Mouse (Mus musculus): ENCODE data around the gene Ipo13. TPM values are rescaled to one million over a fixed set of nuclear protein-coding genes. Genes with fewer than 3 reads are reported as not detected.
A peak's percentile ranks its signal among the peaks of the same experiment; 100 is the strongest.

Ipo13 gene
- polyA plus RNA-seq, 1 experiment from 2014 or later, result 66.9 TPM

- peak within 1 kb of the TSS; percentile 82 for H3K4me3 ChIP-seq (ENCODE audit: low read depth, low read length)
These were observed 31.8 kb downstream of the Ipo13 start, which contains the start of gene B4galt2 for GRCm38 (mm10) chr4:117882701-117883691. Gene B4galt2, minus strand, starts transcription at chr4:117883487.

GRCm38 (mm10) chr4:117878703-117879102 lies 36.1 kb downstream of the Ipo13 start:
- H3K9ac ChIP-seq (ENCODE audit: low read depth, low read length), result no peak overlapping the region
- no peak overlapping the region for H3K4me2 ChIP-seq (ENCODE audit: low read length)
- no peaks in the 10 kb centered on the region for H3K9me3 ChIP-seq (replicated peaks; ENCODE audit: control insufficient read depth, low read length, poor library complexity, severe bottlenecking)
- H3K27ac ChIP-seq (ENCODE audit: low read length), result no peak overlapping the region
- ATAC-seq, result no peak
- peaks cover 19% of the 10 kb centered on the region for H3K36me3 ChIP-seq (ENCODE audit: control insufficient read depth, insufficient read depth, low read length)
- 85% methylated on average over 5 of the region's 5 CpGs for WGBS
- no peak overlapping the region for H3K4me3 ChIP-seq (ENCODE audit: low read depth, low read length)
- H3K27me3 ChIP-seq (ENCODE audit: control insufficient read depth, insufficient read depth, low read depth, low read length), result no peaks in the 10 kb centered on the region
- H3K4me1 ChIP-seq (ENCODE audit: control insufficient read depth, insufficient read depth, low read length), result peaks cover 27% of the 10 kb centered on the region

More at GRCm38 (mm10) chr4:117882701-117883691, 31.8 kb downstream of the Ipo13 start, which contains the start of gene B4galt2:
- ATAC-seq, result peak; percentile 46
- WGBS, result 0% methylated on average over 67 of the region's 103 CpGs
- no peaks in the 10 kb centered on the region for H3K9me3 ChIP-seq (replicated peaks; ENCODE audit: control insufficient read depth, low read length, poor library complexity, severe bottlenecking)
- peaks cover 13% of the 10 kb centered on the region; the same call in 1 of the 2 replicates for H3K36me3 ChIP-seq (ENCODE audit: control insufficient read depth, insufficient read depth, low read length)
- H3K27ac ChIP-seq (ENCODE audit: low read length), result peak within 1 kb of the TSS; percentile 83
- no peaks in the 10 kb centered on the region for H3K27me3 ChIP-seq (ENCODE audit: control insufficient read depth, insufficient read depth, low read depth, low read length)
- H3K9ac ChIP-seq (ENCODE audit: low read depth, low read length), result peak within 1 kb of the TSS; percentile 98
- H3K4me2 ChIP-seq (ENCODE audit: low read length), result peak within 1 kb of the TSS; percentile 81
- H3K4me1 ChIP-seq (ENCODE audit: control insufficient read depth, insufficient read depth, low read length), result peaks cover 52% of the 10 kb centered on the region

GRCm38 (mm10) chr4:117878301-117878700 lies 36.5 kb downstream of the Ipo13 start:
- Histone ChIP-seq H3K36me3 (ENCODE audit: control insufficient read depth, insufficient read depth, low read length) (peaks cover 23% of the 10 kb centered on the region), H3K9ac (ENCODE audit: low read depth, low read length) (no peak overlapping the region), H3K9me3 (replicated peaks; ENCODE audit: control insufficient read depth, low read length, poor library complexity, severe bottlenecking) (no peaks in the 10 kb centered on the region), H3K4me2 (ENCODE audit: low read length) (no peak overlapping the region), H3K4me1 (ENCODE audit: control insufficient read depth, insufficient read depth, low read length) (peaks cover 23% of the 10 kb centered on the region), H3K4me3 (ENCODE audit: low read depth, low read length) (no peak overlapping the region), H3K27me3 (ENCODE audit: control insufficient read depth, insufficient read depth, low read depth, low read length) (no peaks in the 10 kb centered on the region), H3K27ac (ENCODE audit: low read length) (no peak overlapping the region)
- WGBS, result 65% methylated on average over 10 of the region's 10 CpGs
- ATAC-seq, result no peak

GRCm38 (mm10) chr4:117873615-117874014 lies 41.2 kb downstream of the Ipo13 start:
- Histone ChIP-seq H3K9ac (ENCODE audit: low read depth, low read length) (no peak overlapping the region), H3K4me2 (ENCODE audit: low read length) (no peak overlapping the region), H3K36me3 (ENCODE audit: control insufficient read depth, insufficient read depth, low read length) (peaks cover 23% of the 10 kb centered on the region), H3K4me1 (ENCODE audit: control insufficient read depth, insufficient read depth, low read length) (peaks cover 2% of the 10 kb centered on the region; the same call in 1 of the 2 replicates), H3K27ac (ENCODE audit: low read length) (no peak overlapping the region), H3K27me3 (ENCODE audit: control insufficient read depth, insufficient read depth, low read depth, low read length) (no peaks in the 10 kb centered on the region), H3K9me3 (replicated peaks; ENCODE audit: control insufficient read depth, low read length, poor library complexity, severe bottlenecking) (no peaks in the 10 kb centered on the region), H3K4me3 (ENCODE audit: low read depth, low read length) (no peak overlapping the region)
- ATAC-seq, result no peak
- 94% methylated on average over 9 of the region's 9 CpGs for WGBS

- Histone ChIP-seq H3K36me3 (ENCODE audit: control insufficient read depth, insufficient read depth, low read length) (peaks cover 17% of the 10 kb centered on the region), H3K4me3 (ENCODE audit: low read depth, low read length) (no peak within 1 kb of the TSS), H3K27ac (ENCODE audit: low read length) (no peak within 1 kb of the TSS), H3K4me1 (ENCODE audit: control insufficient read depth, insufficient read depth, low read length) (peaks cover 2% of the 10 kb centered on the region; the same call in 1 of the 2 replicates), H3K4me2 (ENCODE audit: low read length) (no peak within 1 kb of the TSS), H3K9me3 (replicated peaks; ENCODE audit: control insufficient read depth, low read length, poor library complexity, severe bottlenecking) (no peaks in the 10 kb centered on the region), H3K27me3 (ENCODE audit: control insufficient read depth, insufficient read depth, low read depth, low read length) (no peaks in the 10 kb centered on the region), H3K9ac (ENCODE audit: low read depth, low read length) (no peak within 1 kb of the TSS)
- 7% methylated on average over 14 of the region's 14 CpGs for WGBS
- 0 out of 2 replicates have a peak, but pooled peaks have one; percentile 12 for ATAC-seq
These were observed 42.3 kb downstream of the Ipo13 start, which contains the start of gene Ccdc24 for GRCm38 (mm10) chr4:117872471-117872886. Gene Ccdc24, minus strand, starts transcription at chr4:117872557.

GRCm38 (mm10) chr4:117871787-117872186 lies 43.0 kb downstream of the Ipo13 start:
- Histone ChIP-seq H3K36me3 (ENCODE audit: control insufficient read depth, insufficient read depth, low read length) (peaks cover 13% of the 10 kb centered on the region), H3K27ac (ENCODE audit: low read length) (no peak overlapping the region), H3K4me1 (ENCODE audit: control insufficient read depth, insufficient read depth, low read length) (peaks cover 2% of the 10 kb centered on the region; the same call in 1 of the 2 replicates), H3K9me3 (replicated peaks; ENCODE audit: control insufficient read depth, low read length, poor library complexity, severe bottlenecking) (no peaks in the 10 kb centered on the region), H3K4me3 (ENCODE audit: low read depth, low read length) (no peak overlapping the region), H3K27me3 (ENCODE audit: control insufficient read depth, insufficient read depth, low read depth, low read length) (no peaks in the 10 kb centered on the region), H3K9ac (ENCODE audit: low read depth, low read length) (no peak overlapping the region), H3K4me2 (ENCODE audit: low read length) (no peak overlapping the region)
- no peak for ATAC-seq
- WGBS, result 73% methylated on average over 7 of the region's 7 CpGs

- peaks cover 8% of the 10 kb centered on the region for H3K36me3 ChIP-seq (ENCODE audit: control insufficient read depth, insufficient read depth, low read length)
- H3K27me3 ChIP-seq (ENCODE audit: control insufficient read depth, insufficient read depth, low read depth, low read length), result no peaks in the 10 kb centered on the region
- no peak overlapping the region for H3K27ac ChIP-seq (ENCODE audit: low read length)
- peaks cover 2% of the 10 kb centered on the region; the same call in 1 of the 2 replicates for H3K4me1 ChIP-seq (ENCODE audit: control insufficient read depth, insufficient read depth, low read length)
- no peak overlapping the region for H3K4me2 ChIP-seq (ENCODE audit: low read length)
- no peak overlapping the region for H3K4me3 ChIP-seq (ENCODE audit: low read depth, low read length)
- 83% methylated on average over 1 of the region's 1 CpGs for WGBS
- no peaks in the 10 kb centered on the region for H3K9me3 ChIP-seq (replicated peaks; ENCODE audit: control insufficient read depth, low read length, poor library complexity, severe bottlenecking)
- ATAC-seq, result no peak
- no peak overlapping the region for H3K9ac ChIP-seq (ENCODE audit: low read depth, low read length)
These were observed 44.4 kb downstream of the Ipo13 start for GRCm38 (mm10) chr4:117870437-117870836.

- peaks cover 2% of the 10 kb centered on the region; the same call in 1 of the 2 replicates for H3K4me1 ChIP-seq (ENCODE audit: control insufficient read depth, insufficient read depth, low read length)
- H3K27me3 ChIP-seq (ENCODE audit: control insufficient read depth, insufficient read depth, low read depth, low read length), result no peaks in the 10 kb centered on the region
- H3K27ac ChIP-seq (ENCODE audit: low read length), result no peak overlapping the region
- H3K9ac ChIP-seq (ENCODE audit: low read depth, low read length), result 0 out of 2 replicates have a peak overlapping the region, but pooled peaks have one; percentile 11
- no peak overlapping the region for H3K4me2 ChIP-seq (ENCODE audit: low read length)
- no peaks in the 10 kb centered on the region for H3K9me3 ChIP-seq (replicated peaks; ENCODE audit: control insufficient read depth, low read length, poor library complexity, severe bottlenecking)
- 78% methylated on average over 9 of the region's 9 CpGs for WGBS
- H3K4me3 ChIP-seq (ENCODE audit: low read depth, low read length), result no peak overlapping the region
- no peak for ATAC-seq
- H3K36me3 ChIP-seq (ENCODE audit: control insufficient read depth, insufficient read depth, low read length), result peaks cover 8% of the 10 kb centered on the region
These were observed 45.5 kb downstream of the Ipo13 start for GRCm38 (mm10) chr4:117869317-117869716.

- WGBS, result 15% methylated on average over 24 of the region's 24 CpGs
- Histone ChIP-seq H3K27ac (ENCODE audit: low read length) (no peak overlapping the region), H3K27me3 (ENCODE audit: control insufficient read depth, insufficient read depth, low read depth, low read length) (no peaks in the 10 kb centered on the region), H3K9me3 (replicated peaks; ENCODE audit: control insufficient read depth, low read length, poor library complexity, severe bottlenecking) (no peaks in the 10 kb centered on the region), H3K4me3 (ENCODE audit: low read depth, low read length) (no peak overlapping the region), H3K4me1 (ENCODE audit: control insufficient read depth, insufficient read depth, low read length) (peaks cover 2% of the 10 kb centered on the region; the same call in 1 of the 2 replicates), H3K36me3 (ENCODE audit: control insufficient read depth, insufficient read depth, low read length) (no peaks in the 10 kb centered on the region), H3K9ac (ENCODE audit: low read depth, low read length) (no peak overlapping the region), H3K4me2 (ENCODE audit: low read length) (no peak overlapping the region)
- no peak for ATAC-seq
These were observed 47.0 kb downstream of the Ipo13 start for GRCm38 (mm10) chr4:117867823-117868222.
